Mouse (Mus musculus) MEL (cell line): ENCODE measurements around the gene Lyz1. TPM values are rescaled to one million over a fixed set of nuclear protein-coding genes. Genes with fewer than 3 reads are reported as not detected.

ENCODE experiments used
- DNase-seq: peaks from one replicate; pipeline ENCODE4 v3.0.0; 2011; ENCODE audit warnings: low read depth, low spot score
- H3K27ac ChIP-seq: 2 replicates; pipeline ENCODE4 v1.5.1; 2012; ENCODE audit warnings: low read depth, mild to moderate bottlenecking, control low read depth, low read length, moderate library complexity; ENCODE audit not compliant: control insufficient read depth
- H3K27me3 ChIP-seq, 2 experiments: fragments of 150-350 bp in 1 of 2; sonication (generic) in 1 of 2; 2 replicates each; pipeline ENCODE4 v1.6.1; 2012; ENCODE audit warnings: low read length in 2 of 2, mild to moderate bottlenecking in 2 of 2, improper control_type of control experiment in 1 of 2, moderate library complexity in 1 of 2; ENCODE audit not compliant: insufficient read depth in 2 of 2, control insufficient read depth in 1 of 2
- H3K36me3 ChIP-seq, 2 experiments: 2 replicates each; pipeline ENCODE4 v1.6.1; 2012 to 2014; ENCODE audit warnings: low read length in 2 of 2, improper control_type of control experiment in 1 of 2, inconsistent platforms in 1 of 2, mild to moderate bottlenecking in 1 of 2; ENCODE audit not compliant: insufficient read depth in 2 of 2, control insufficient read depth in 1 of 2
- H3K4me1 ChIP-seq, 2 experiments: fragments of 150-350 bp in 1 of 2; sonication (generic) in 1 of 2; 2 replicates each; pipeline ENCODE4 v1.6.1; 2012; ENCODE audit warnings: low read length in 2 of 2, improper control_type of control experiment in 1 of 2, mild to moderate bottlenecking in 1 of 2; ENCODE audit not compliant: insufficient read depth in 2 of 2, control insufficient read depth in 1 of 2
- H3K4me3 ChIP-seq, 2 experiments: fragments of 150-350 bp in 1 of 2; sonication (generic) in 1 of 2; 2 replicates each; pipeline ENCODE4 v1.5.1; 2012; ENCODE audit warnings: low read depth in 2 of 2, low read length in 2 of 2, mild to moderate bottlenecking in 2 of 2, moderate library complexity in 2 of 2, control low read depth in 1 of 2, improper control_type of control experiment in 1 of 2; ENCODE audit not compliant: control insufficient read depth in 1 of 2, insufficient read depth in 1 of 2
- H3K79me2 ChIP-seq: 2 replicates; pipeline ENCODE4 v1.6.1; 2012; ENCODE audit warnings: mild to moderate bottlenecking, low read length, moderate library complexity; ENCODE audit not compliant: control insufficient read depth, poor library complexity, insufficient read depth
- H3K9ac ChIP-seq: 2 replicates; pipeline ENCODE4 v1.6.1; 2012; ENCODE audit warnings: low read depth, mild to moderate bottlenecking, control low read depth, low read length, moderate library complexity; ENCODE audit not compliant: control insufficient read depth, poor library complexity, severe bottlenecking
- H3K9me3 ChIP-seq: fragments of 150-350 bp; sonication (generic); replicated peaks from 2 replicates; pipeline ENCODE4 v1.6.1; 2012; ENCODE audit warnings: mild to moderate bottlenecking, low read length, improper control_type of control experiment, moderate library complexity; ENCODE audit not compliant: insufficient read depth
- CTCF ChIP-seq, 3 experiments: IDR thresholded peaks in 2 of 3; conservative IDR thresholded peaks in 1 of 3; 2 replicates each; pipeline ENCODE4 v1.5.1; 2011 to 2012; ENCODE audit warnings: low read length in 3 of 3, low read depth in 2 of 3, mild to moderate bottlenecking in 2 of 3, improper control_type of control experiment in 1 of 3, inconsistent platforms in 1 of 3, mixed read lengths in 1 of 3, moderate library complexity in 1 of 3; ENCODE audit not compliant: control insufficient read depth in 1 of 3, insufficient read depth in 1 of 3, poor library complexity in 1 of 3, severe bottlenecking in 1 of 3
- E2F4 ChIP-seq: IDR thresholded peaks from 2 replicates; pipeline ENCODE4 v1.6.1; 2011; ENCODE audit warnings: low read depth, low read length, improper control_type of control experiment, borderline replicate concordance
- EP300 ChIP-seq, 2 experiments: IDR thresholded peaks; 2 replicates each; pipeline ENCODE4 v1.6.1; 2011; ENCODE audit warnings: improper control_type of control experiment in 2 of 2, low read length in 2 of 2, low read depth in 1 of 2, mild to moderate bottlenecking in 1 of 2
- ETS1 ChIP-seq: IDR thresholded peaks from 2 replicates; pipeline ENCODE4 v1.6.1; 2012; ENCODE audit warnings: low read depth, mild to moderate bottlenecking, inconsistent platforms, low read length, improper control_type of control experiment, moderate library complexity
- GABPA ChIP-seq: IDR thresholded peaks from 2 replicates; pipeline ENCODE4 v1.6.1; 2012; ENCODE audit warnings: low read depth, mild to moderate bottlenecking, inconsistent platforms, low read length, improper control_type of control experiment, moderate library complexity
- GATA1 ChIP-seq: IDR thresholded peaks from 2 replicates; pipeline ENCODE4 v1.6.1; 2011; ENCODE audit warnings: low read depth, low read length, improper control_type of control experiment
- HCFC1 ChIP-seq: IDR thresholded peaks from 2 replicates; pipeline ENCODE4 v1.6.1; 2012; ENCODE audit warnings: low read depth, mild to moderate bottlenecking, inconsistent platforms, low read length, improper control_type of control experiment, moderate library complexity
- JUND ChIP-seq: IDR thresholded peaks from 2 replicates; pipeline ENCODE4 v1.6.1; 2011; ENCODE audit warnings: low read depth, mild to moderate bottlenecking, improper control_type of control experiment, low read length
- MAFK ChIP-seq: IDR thresholded peaks from 2 replicates; pipeline ENCODE4 v1.6.1; 2011; ENCODE audit warnings: low read depth, mild to moderate bottlenecking, low read length, improper control_type of control experiment, borderline replicate concordance
- MXI1 ChIP-seq: IDR thresholded peaks from 2 replicates; pipeline ENCODE4 v1.6.1; 2011; ENCODE audit warnings: mild to moderate bottlenecking, low read depth, low read length, improper control_type of control experiment
- MYC ChIP-seq: IDR thresholded peaks from 2 replicates; pipeline ENCODE4 v1.6.1; 2011; ENCODE audit warnings: low read depth, mild to moderate bottlenecking, low read length, improper control_type of control experiment, moderate library complexity
- NRF1 ChIP-seq: IDR thresholded peaks from 2 replicates; pipeline ENCODE4 v1.6.1; 2014; ENCODE audit warnings: low read depth, mild to moderate bottlenecking, inconsistent platforms, low read length, improper control_type of control experiment, moderate library complexity; ENCODE audit not compliant: poor library complexity, insufficient read depth, severe bottlenecking
- POLR2A ChIP-seq, 2 experiments: IDR thresholded peaks; 2 replicates each; pipeline ENCODE4 v1.6.1; 2011 to 2012; ENCODE audit warnings: low read length in 2 of 2, mild to moderate bottlenecking in 2 of 2, control low read depth in 1 of 2, improper control_type of control experiment in 1 of 2, low read depth in 1 of 2, moderate library complexity in 1 of 2; ENCODE audit not compliant: control insufficient read depth in 1 of 2, insufficient read depth in 1 of 2, poor library complexity in 1 of 2
- RCOR1 ChIP-seq: IDR thresholded peaks from 2 replicates; pipeline ENCODE4 v1.6.1; 2012; ENCODE audit warnings: low read depth, mild to moderate bottlenecking, inconsistent platforms, low read length, improper control_type of control experiment
- SIN3A ChIP-seq: IDR thresholded peaks from 2 replicates; pipeline ENCODE4 v1.6.1; 2012; ENCODE audit warnings: low read length, improper control_type of control experiment, inconsistent platforms
- SMC3 ChIP-seq: IDR thresholded peaks from 2 replicates; pipeline ENCODE4 v1.6.1; 2011; ENCODE audit warnings: low read depth, low read length, improper control_type of control experiment
- TAL1 ChIP-seq: IDR thresholded peaks from 2 replicates; pipeline ENCODE4 v1.6.1; 2012; ENCODE audit warnings: mild to moderate bottlenecking, inconsistent platforms, low read length, moderate library complexity, mixed read lengths
- TCF12 ChIP-seq: IDR thresholded peaks from 2 replicates; pipeline ENCODE4 v1.6.1; 2014; ENCODE audit warnings: low read depth, mild to moderate bottlenecking, inconsistent platforms, low read length, improper control_type of control experiment, moderate library complexity
- UBTF ChIP-seq: IDR thresholded peaks from 2 replicates; pipeline ENCODE4 v1.6.1; 2012; ENCODE audit warnings: low read depth, mild to moderate bottlenecking, inconsistent platforms, low read length, improper control_type of control experiment, moderate library complexity, borderline replicate concordance; ENCODE audit not compliant: insufficient read depth
- USF2 ChIP-seq, 2 experiments: IDR thresholded peaks; 2 replicates each; pipeline ENCODE4 v1.6.1; 2011 to 2012; ENCODE audit warnings: improper control_type of control experiment in 2 of 2, low read length in 2 of 2, borderline replicate concordance in 1 of 2, inconsistent platforms in 1 of 2, low read depth in 1 of 2, mild to moderate bottlenecking in 1 of 2; ENCODE audit not compliant: insufficient read depth in 1 of 2
- ZKSCAN1 ChIP-seq: IDR thresholded peaks from 2 replicates; pipeline ENCODE4 v1.6.1; 2012; ENCODE audit warnings: low read depth, mild to moderate bottlenecking, inconsistent platforms, low read length, improper control_type of control experiment, moderate library complexity
- polyA plus RNA-seq, 2 experiments: library from polyadenylated mRNA; stranded (reverse) in 1 of 2; unstranded in 1 of 2; fragments of >175 nt in 1 of 2; fragments of >200 nt in 1 of 2; gene quantifications; 2 replicates each; pipeline versions ENCODE4 v1.2.1 to v1.2.4; 2012; ENCODE audit warnings: low replicate concordance in 2 of 2, low read depth in 1 of 2; ENCODE audit not compliant: insufficient read length in 2 of 2, insufficient read depth in 1 of 2, missing spikeins in 1 of 2
- total RNA-seq: library from RNA; depleted of rRNA; stranded (reverse); fragments of 300-350 nt; gene quantifications from 2 replicates; pipeline ENCODE4 v1.2.3, GENCODE M21; 2012

Gene Lyz1
- total and polyA plus RNA-seq, 3 experiments, result not detected

- Histone ChIP-seq H3K4me1 (peaks cover 13 to 15% of the 10 kb centered on the region in 2 experiments; a peak in 3 of 4 replicates), H3K79me2 (no peaks in the 10 kb centered on the region), H3K9me3 (no peaks in the 10 kb centered on the region), H3K9ac (no peak overlapping the region), H3K27me3 (peaks cover 0 to 1% of the 10 kb centered on the region in 2 experiments; a peak in 1 of 4 replicates), H3K4me3 (no peak overlapping the region), H3K27ac (no peak overlapping the region), H3K36me3 (peaks cover 0 to 19% of the 10 kb centered on the region in 2 experiments; a peak in 2 of 4 replicates)
- TF ChIP-seq UBTF, result no peak
- peak; percentile 95 for TF ChIP-seq GATA1
- no peak for TF ChIP-seq CTCF (IDR thresholded peaks at IDR 0.05 in 2 of 3, conservative IDR thresholded peaks at IDR 0.05 in 1 of 3; ENCODE audit: control insufficient read depth in 1 of 3, insufficient read depth in 1 of 3, low read depth in 2 of 3, low read length in 3 of 3, poor library complexity in 1 of 3, severe bottlenecking in 1 of 3)
- TF ChIP-seq MAFK, result no peak
- no peak for TF ChIP-seq JUND
- no peak for TF ChIP-seq GABPA
- peak; percentile 91 for TF ChIP-seq TCF12
- TF ChIP-seq E2F4, result no peak
- TF ChIP-seq TAL1, result peak; percentile 78
- TF ChIP-seq MXI1, result no peak
- peak; percentile 70 for TF ChIP-seq RCOR1
- no peak for TF ChIP-seq MYC
- no peak for TF ChIP-seq ZKSCAN1
- 0 out of 2 replicates have a peak, but pooled peaks have one; percentile 17 for TF ChIP-seq SIN3A
- no peak for TF ChIP-seq SMC3
- TF ChIP-seq USF2 (IDR thresholded peaks at IDR 0.05; ENCODE audit: borderline replicate concordance in 1 of 2, insufficient read depth in 1 of 2, low read depth in 1 of 2, low read length in 2 of 2), result no peak
- TF ChIP-seq ETS1, result peak; percentile 90
- no peak for TF ChIP-seq HCFC1
- no peak for TF ChIP-seq POLR2A (IDR thresholded peaks at IDR 0.05; ENCODE audit: control insufficient read depth in 1 of 2, insufficient read depth in 1 of 2, low read depth in 1 of 2, low read length in 2 of 2, poor library complexity in 1 of 2)
- TF ChIP-seq NRF1, result no peak
- peak; percentile 90 to 95 for TF ChIP-seq EP300 (IDR thresholded peaks at IDR 0.05; ENCODE audit: low read depth in 1 of 2, low read length in 2 of 2)
- peak; percentile 69 for DNase-seq
Measured at GRCm38 (mm10) chr10:117301688-117302087, 9.0 kb upstream of the Lyz1 start.
